17 mouse cellular contexts compared by ENCODE assay signal in the genomic region with DNA sequence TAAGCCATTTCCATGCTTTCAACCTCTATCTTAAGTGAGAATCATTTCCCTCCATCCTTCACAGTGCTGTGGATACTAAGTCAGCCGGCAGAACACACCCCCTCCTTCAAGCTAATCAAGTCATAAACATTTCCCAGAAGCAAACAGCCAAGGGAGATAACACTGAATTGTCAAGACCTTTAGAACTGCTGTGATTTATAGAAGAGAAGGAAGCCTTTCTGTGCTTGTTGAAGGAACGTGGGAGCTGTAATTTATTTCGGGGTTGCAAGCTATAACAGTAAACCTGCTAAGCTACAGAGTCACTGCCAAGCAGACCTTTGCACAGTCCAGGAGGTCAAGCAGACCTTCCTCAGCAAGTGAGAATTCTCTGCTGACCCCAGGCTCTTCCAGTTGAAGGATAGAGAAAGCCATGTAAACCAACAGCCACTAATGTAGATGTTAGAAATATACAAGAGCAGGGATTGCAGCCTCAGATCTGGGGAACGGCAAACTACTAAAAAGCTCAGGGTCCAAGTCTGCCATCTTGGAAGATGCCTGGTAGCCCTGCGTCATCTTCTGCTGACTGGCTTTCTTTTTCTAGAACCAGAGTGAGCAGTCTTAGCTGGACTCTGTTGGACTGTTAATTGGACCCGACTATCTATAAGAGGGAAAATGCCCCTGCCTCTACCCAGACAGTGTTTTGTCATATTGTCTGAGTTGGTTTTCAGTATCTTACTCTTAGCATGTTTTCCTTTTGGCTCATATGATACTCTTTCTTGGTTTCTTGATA.
DNase-seq lines count a peak whose midpoint lies in the region; ATAC-seq and TF ChIP-seq lines count a peak whose summit lies in the region.
"Had no signal": no experiment of that assay in that cellular context is flagged by ENCODE, and none has a peak within 500 bp of the region (broad histone marks: within the 10 kb centered on the region; RNA-seq: fewer than 3 reads in every experiment).

No protein-coding gene starts in this region.

- no peak overlapping the region for H3K9ac ChIP-seq in lung, embryonic 15.5 days
- no peak overlapping the region for H3K9ac ChIP-seq in stomach, embryonic 15.5 days
- no peak overlapping the region for H3K9ac ChIP-seq in midbrain, embryonic 13.5 days (replicated peaks)
- H3K9ac ChIP-seq: embryonic facial prominence, embryonic 13.5 days; heart, embryonic 13.5 days; liver, embryonic 12.5 days had no signal

- H3K4me2 ChIP-seq in lung, embryonic 15.5 days = no peak overlapping the region
- no peak overlapping the region for H3K4me2 ChIP-seq in stomach, embryonic 15.5 days
- H3K4me2 ChIP-seq in midbrain, embryonic 13.5 days (replicated peaks) = no peak overlapping the region
- H3K4me2 ChIP-seq: embryonic facial prominence, embryonic 13.5 days; heart, embryonic 13.5 days; liver, embryonic 12.5 days had no signal

- intact Hi-C loops in left cerebral cortex, postnatal 36 days (cut with DNase I) = no loop called here

- 43% methylated on average over 6 of the region's 6 CpGs for WGBS in lung, embryonic 15.5 days
- 62% methylated on average over 6 of the region's 6 CpGs for WGBS in lung, adult 2 months
- 42% methylated on average over 6 of the region's 6 CpGs for whole genome bisulfite sequencing in stomach, embryonic 15.5 days
- 92% methylated on average over 6 of the region's 6 CpGs for whole genome bisulfite sequencing in midbrain, embryonic 13.5 days
- WGBS in thymus, adult 2 months = 81% methylated on average over 6 of the region's 6 CpGs

- H3K4me3 ChIP-seq in lung, embryonic 15.5 days = no peak overlapping the region
- H3K4me3 ChIP-seq in lung, adult 2 months (replicated peaks; ENCODE audit: extremely low read depth, low read depth, low read length) = no peak overlapping the region
- no peak overlapping the region for H3K4me3 ChIP-seq in stomach, embryonic 15.5 days (replicated peaks)
- no peak overlapping the region for H3K4me3 ChIP-seq in midbrain, embryonic 13.5 days (replicated peaks)
- no peak overlapping the region for H3K4me3 ChIP-seq in thymus, adult 2 months (ENCODE audit: control insufficient read depth, insufficient read depth, low read length)
- H3K4me3 ChIP-seq: embryonic facial prominence, embryonic 13.5 days; heart, embryonic 13.5 days; liver, embryonic 12.5 days had no signal

- no peak for TF ChIP-seq CTCF in lung, adult 2 months (IDR thresholded peaks at IDR 0.05; ENCODE audit: insufficient read depth, low read length)
- TF ChIP-seq CTCF in thymus, adult 2 months (IDR thresholded peaks at IDR 0.05; ENCODE audit: borderline replicate concordance, control insufficient read depth, extremely low read depth, insufficient read depth, low read length, poor library complexity) = no peak

- H3K4me1 ChIP-seq in lung, embryonic 15.5 days = peaks cover 27% of the 10 kb centered on the region
- peaks cover 3% of the 10 kb centered on the region; the same call in 1 of the 2 replicates for H3K4me1 ChIP-seq in lung, adult 2 months (ENCODE audit: control insufficient read depth, insufficient read depth, low read length)
- 0 out of 2 replicates have a peak, but pooled peaks cover 24% of the 10 kb centered on the region for H3K4me1 ChIP-seq in stomach, embryonic 15.5 days
- no peaks in the 10 kb centered on the region for H3K4me1 ChIP-seq in midbrain, embryonic 13.5 days (replicated peaks)
- H3K4me1 ChIP-seq in thymus, adult 2 months (replicated peaks; ENCODE audit: control insufficient read depth, insufficient read depth, low read length) = no peaks in the 10 kb centered on the region

- 0 out of 2 replicates have a peak overlapping the region, but pooled peaks have one; percentile 33 for H3K27ac ChIP-seq in lung, embryonic 15.5 days
- peak overlapping the region; percentile 8; the same call in 1 of the 2 replicates for H3K27ac ChIP-seq in stomach, embryonic 15.5 days
- H3K27ac ChIP-seq in midbrain, embryonic 13.5 days = no peak overlapping the region
- no peak overlapping the region for H3K27ac ChIP-seq in thymus, adult 2 months (ENCODE audit: control insufficient read depth, insufficient read depth, low read length)
- H3K27ac ChIP-seq: embryonic facial prominence, embryonic 13.5 days; heart, embryonic 13.5 days; hindbrain, postnatal 0 days; liver, embryonic 12.5 days had no signal

- DNase-seq in lung, adult 2 months = no peak
- peak; percentile 37 to 40 for DNase-seq in kidney, adult 8-10 months
- DNase-seq in kidney, postnatal 25 days = peak; percentile 35 to 58
- DNase-seq in left cerebral cortex, postnatal 36 days (ENCODE audit: low spot score in 2 of 2) = no peak
- no peak for DNase-seq in thymus, adult 2 months
- DNase-seq: adrenal gland, postnatal 14 days; cerebellum, adult 8-10 months; heart, postnatal 4 days; lung, postnatal 10 days had no signal

- no peak for TF ChIP-seq POLR2A in lung, adult 2 months (IDR thresholded peaks at IDR 0.05; ENCODE audit: borderline replicate concordance, extremely low read depth, low read depth, low read length)
- no peak for TF ChIP-seq POLR2A in thymus, adult 2 months (IDR thresholded peaks at IDR 0.05; ENCODE audit: control insufficient read depth, extremely low read depth, insufficient read depth, low read length, poor library complexity)

- ATAC-seq in lung, embryonic 15.5 days (ENCODE audit: borderline replicate concordance, extremely low read depth, low FRiP score, low TSS enrichment) = no peak
- peak; percentile 31; the same call in 1 of the 2 replicates for ATAC-seq in stomach, embryonic 15.5 days (ENCODE audit: insufficient read depth, low FRiP score, low read depth)
- no peak for ATAC-seq in midbrain, embryonic 13.5 days
- ATAC-seq: forebrain, embryonic 16.5 days; hindbrain, postnatal 0 days; liver, embryonic 12.5 days had no signal

- no peaks in the 10 kb centered on the region for H3K27me3 ChIP-seq in lung, embryonic 15.5 days
- no peaks in the 10 kb centered on the region for H3K27me3 ChIP-seq in stomach, embryonic 15.5 days (replicated peaks)
- no peaks in the 10 kb centered on the region for H3K27me3 ChIP-seq in midbrain, embryonic 13.5 days
- H3K27me3 ChIP-seq in thymus, adult 2 months (ENCODE audit: control insufficient read depth, insufficient read depth, low read length) = no peaks in the 10 kb centered on the region
- H3K27me3 ChIP-seq: embryonic facial prominence, embryonic 13.5 days; heart, embryonic 13.5 days; liver, embryonic 12.5 days had no signal

- no peaks in the 10 kb centered on the region for H3K36me3 ChIP-seq in lung, embryonic 15.5 days
- no peaks in the 10 kb centered on the region for H3K36me3 ChIP-seq in stomach, embryonic 15.5 days
- no peaks in the 10 kb centered on the region for H3K36me3 ChIP-seq in midbrain, embryonic 13.5 days
- no peaks in the 10 kb centered on the region for H3K36me3 ChIP-seq in thymus, adult 2 months (ENCODE audit: control insufficient read depth, insufficient read depth, low read length)
- H3K36me3 ChIP-seq: embryonic facial prominence, embryonic 13.5 days; heart, embryonic 13.5 days; liver, embryonic 12.5 days had no signal

- H3K9me3 ChIP-seq in lung, embryonic 15.5 days = no peaks in the 10 kb centered on the region
- no peaks in the 10 kb centered on the region for H3K9me3 ChIP-seq in stomach, embryonic 15.5 days
- no peaks in the 10 kb centered on the region for H3K9me3 ChIP-seq in midbrain, embryonic 13.5 days
- H3K9me3 ChIP-seq: embryonic facial prominence, embryonic 13.5 days; heart, embryonic 13.5 days; liver, embryonic 12.5 days had no signal

Comparison
In these comparisons a context has a peak if more than half of its experiments do, and no peak if none do; other contexts are left out.
1. H3K27ac ChIP-seq: peak in lung, embryonic 15.5 days (single experiment) and stomach, embryonic 15.5 days (single experiment); none in midbrain, embryonic 13.5 days (single experiment) and thymus, adult 2 months (single experiment).
2. DNase-seq: peak in kidney, adult 8-10 months (2 of 2) and kidney, postnatal 25 days (2 of 2); none in lung, adult 2 months (single experiment), left cerebral cortex, postnatal 36 days (0 of 2) and thymus, adult 2 months (single experiment).